Mouse (Mus musculus) CH12F3 (cell line): ENCODE measurements around the gene Prkn.

Experiments used
- in situ Hi-C: fragments of 300-500 bp; cut with MboI; formaldehyde crosslinking; loops from 2 replicates; pipeline ENCODE4 v1.14.3; 2020; ENCODE audit warnings: low sequenced_read_pairs

Prkn gene

DNA sequence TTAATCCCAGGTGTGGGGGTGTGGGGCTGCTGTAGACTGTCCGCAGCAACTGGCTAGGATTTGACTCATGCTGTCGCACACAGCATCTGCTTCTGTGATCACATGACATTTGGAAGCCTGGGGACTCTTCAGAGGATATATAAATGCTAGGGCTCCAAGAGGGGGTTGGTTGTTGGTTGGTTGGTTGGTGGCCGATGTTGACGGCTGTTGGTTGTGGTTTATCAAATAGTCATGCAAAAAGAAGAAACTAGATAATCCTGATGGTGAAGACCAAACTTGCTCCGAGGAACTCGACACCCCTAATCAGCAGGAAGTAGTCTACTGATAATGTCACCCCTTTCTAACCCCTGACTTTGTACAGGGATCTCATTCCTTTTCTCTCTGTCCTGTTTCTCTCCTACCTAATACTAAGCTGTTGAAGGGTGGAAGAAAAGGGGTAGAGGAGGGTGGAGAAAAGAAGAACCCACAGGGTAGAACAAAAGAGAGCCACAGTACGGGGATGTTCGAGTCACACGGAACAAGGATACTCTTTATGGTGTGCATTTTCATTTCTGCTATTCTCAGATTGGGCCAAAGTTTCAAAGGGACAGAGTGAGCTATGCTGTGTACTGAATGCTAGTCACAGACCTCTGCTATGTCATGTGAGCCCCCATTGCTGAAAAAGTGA, 948.2 kb downstream of the Prkn start:
- in situ Hi-C loops, result no loop called here

DNA sequence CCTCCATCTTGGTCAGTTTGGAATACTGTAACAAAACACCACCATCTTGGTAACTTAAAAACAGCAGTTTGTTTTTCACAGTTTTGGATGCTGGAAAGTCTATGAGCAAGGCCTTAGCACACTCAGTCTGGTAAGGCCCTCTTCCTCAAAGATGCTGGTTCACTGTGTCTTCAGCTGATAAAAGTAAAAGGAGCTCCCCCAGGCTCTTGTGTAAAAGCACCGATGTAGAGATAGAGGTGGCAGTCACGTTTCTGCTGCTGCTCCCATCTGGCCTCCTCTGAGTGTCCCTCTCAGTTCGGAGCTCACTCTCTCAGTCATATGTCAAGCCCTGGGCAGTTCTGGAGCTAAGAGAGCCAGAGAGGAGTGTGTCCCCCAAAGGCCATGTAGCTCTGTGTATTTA, 955.8 kb downstream of the Prkn start:
- in situ Hi-C loops, result no loop called here

DNA sequence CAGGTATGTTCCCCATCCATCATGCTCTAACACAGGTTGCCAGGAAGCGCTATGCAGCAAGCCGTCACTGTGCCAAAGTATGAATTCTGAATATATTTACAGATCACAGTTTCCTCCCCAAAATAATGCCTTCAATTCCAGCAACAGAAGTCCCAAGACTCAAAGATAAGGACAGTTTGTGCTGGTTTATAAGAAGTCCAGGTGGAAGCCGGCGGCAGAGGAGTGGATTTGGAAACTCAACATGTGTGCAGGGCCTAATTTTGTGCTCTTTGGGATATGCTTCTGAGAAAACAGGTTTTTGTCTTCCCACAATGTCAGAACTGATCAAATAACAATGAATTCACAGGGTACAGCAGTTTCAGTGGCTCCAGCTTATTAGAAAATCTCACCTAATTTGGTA, 961.0 kb downstream of the Prkn start:
- in situ Hi-C loops, result no loop called here

DNA sequence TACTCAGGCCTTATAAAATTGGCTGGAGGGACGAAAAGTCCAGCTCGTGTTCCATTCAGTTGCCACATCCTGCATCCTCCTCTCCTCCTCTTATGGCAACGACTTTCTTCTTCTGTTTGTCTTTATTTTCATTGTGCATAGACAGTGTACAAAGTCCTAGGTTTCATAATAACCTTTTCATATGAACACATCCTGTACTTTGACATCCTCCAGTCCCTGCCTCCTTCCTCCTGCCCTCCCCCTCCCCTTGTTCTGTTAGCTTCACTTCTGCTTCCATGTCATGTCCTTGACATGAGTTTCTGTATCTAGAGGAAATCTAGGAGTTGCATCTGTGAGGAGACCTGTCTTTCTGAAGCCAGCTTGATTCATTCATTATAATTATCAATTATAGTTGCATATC, 967.1 kb downstream of the Prkn start:
- in situ Hi-C loops, result no loop called here

DNA sequence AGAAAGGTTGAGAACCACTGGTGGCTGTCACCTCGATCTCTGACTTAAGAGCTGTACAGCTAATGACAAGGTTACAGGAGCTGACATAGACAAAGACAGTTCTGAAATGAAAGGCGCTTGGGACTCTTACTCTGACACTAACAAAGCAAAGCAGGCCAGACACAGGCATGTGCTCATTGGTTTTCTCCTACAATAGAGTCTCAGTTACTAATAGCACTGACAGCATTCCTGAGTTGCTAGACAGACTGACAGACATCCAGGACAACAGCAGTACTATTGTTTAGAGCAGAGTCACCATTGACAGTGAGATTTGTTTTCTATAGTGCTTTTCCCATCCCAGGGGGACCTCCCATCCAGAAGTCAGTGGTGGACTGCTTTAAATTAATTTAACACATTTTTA, 977.7 kb downstream of the Prkn start:
- in situ Hi-C loops, result no loop called here

DNA sequence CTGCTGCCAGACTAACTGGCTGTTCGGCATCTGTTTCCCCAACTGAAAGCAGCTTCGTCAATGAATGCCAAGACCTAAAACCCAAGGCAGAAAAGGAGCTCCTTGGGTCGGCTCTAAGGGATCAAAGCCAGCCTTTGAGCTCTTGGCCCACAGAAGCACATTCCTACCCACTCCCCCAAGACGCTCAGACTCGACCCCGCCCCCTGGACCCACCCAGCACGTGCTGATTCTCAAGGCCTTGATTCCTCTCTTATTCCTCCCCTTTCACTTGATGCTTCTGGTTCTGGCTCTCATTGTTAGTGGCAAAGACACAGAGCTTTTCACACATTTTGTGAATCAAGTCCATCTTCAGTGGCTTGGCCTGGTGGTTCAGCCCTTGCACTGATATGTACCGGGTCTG, 979.3 kb downstream of the Prkn start:
- in situ Hi-C loops, result no loop called here

DNA sequence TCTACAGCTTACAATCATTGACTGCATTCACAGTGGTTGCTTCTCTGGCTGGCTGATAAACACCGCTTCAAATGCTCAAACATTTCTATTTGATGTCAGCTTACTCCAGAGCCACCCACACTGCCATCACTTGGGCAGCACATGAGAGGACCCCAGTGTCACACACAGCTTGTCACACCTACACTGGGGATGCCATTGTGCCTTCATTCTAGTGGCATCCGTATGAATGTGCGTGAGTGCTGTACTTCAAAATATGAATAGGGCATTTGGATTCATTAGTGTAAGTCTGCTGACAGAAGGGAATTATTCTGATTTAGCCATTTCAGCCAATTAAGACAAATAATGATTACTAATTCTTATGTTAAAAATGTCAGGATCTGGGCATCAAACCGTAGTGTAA, 980.6 kb downstream of the Prkn start:
- in situ Hi-C loops, result no loop called here

DNA sequence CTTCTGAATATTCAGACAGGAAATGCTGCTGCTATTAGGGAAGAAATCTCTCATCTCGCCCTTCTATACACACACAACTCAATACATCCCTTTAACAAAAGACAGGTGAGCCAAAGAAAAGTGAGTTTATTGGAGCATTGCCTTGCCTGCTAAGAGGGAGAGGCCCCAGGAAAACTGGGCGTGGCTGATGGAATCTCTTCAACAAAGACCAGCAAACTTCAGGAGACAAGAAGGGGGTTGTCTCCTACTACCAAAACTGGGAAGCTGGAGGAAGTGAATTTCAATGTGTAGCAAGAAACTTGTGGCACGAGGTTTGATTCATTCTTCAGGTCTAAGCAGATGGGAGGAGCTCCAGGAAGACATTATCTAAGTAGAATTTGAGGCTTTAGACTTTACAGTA, 989.3 kb downstream of the Prkn start:
- in situ Hi-C loops, result no loop called here

DNA sequence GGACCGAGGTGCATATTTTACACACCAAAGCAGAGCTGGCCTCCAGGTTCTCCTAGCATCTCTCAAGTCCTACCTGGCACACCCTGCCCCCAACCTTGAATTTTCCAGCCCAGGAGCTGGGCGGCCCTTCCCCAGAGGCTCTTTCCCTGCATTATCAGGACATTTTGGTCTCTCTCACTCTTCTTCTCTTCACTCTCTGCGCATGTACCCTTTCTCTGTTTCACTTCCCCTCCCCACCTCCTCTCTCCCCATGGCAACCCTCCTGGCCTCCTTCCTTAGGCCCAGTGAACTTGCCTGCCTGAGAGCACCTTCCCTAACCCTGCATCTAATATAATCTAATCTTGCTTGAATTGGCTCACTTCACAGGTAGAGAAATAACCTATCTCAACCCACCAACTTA, 996.9 kb downstream of the Prkn start:
- in situ Hi-C loops, result no loop called here

DNA sequence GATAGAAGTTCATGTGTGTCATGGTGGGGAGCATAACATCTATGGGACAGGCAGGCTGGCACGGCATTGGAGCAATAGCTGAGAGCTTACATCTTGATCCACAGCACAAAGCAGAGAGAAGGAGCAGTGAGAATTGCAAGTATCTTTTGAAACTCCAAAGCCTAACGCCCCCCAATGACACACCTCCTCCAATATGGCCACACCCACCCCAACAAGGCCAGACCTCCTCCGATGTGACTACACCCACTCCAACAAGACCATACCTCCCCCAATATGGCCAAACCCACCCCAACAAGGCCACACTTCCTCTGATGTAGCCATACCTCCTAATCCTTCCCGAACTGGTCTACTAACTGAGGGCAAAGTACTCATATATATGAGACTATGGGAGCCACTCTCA, 1004.3 kb downstream of the Prkn start:
- in situ Hi-C loops, result no loop called here

DNA sequence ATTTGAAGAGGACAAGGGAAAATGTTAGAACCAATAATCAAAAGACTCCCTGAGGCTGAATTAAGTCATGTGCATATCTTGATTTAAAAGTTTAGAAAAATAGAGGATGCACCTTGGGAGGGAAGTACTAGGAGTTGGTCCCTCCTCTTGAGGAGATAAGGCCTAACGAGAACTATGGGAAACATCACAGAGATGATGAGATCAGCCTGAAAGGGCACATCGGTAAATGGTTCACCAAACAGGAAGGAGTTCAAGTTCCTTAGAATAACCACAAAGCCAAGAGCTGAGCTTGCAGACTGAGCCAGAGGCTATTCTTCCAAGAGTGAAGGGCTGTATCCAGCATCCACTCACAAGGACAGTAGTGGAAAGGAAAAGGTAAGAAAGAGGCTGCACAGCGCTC, 1004.8 kb downstream of the Prkn start:
- in situ Hi-C loops, result no loop called here

DNA sequence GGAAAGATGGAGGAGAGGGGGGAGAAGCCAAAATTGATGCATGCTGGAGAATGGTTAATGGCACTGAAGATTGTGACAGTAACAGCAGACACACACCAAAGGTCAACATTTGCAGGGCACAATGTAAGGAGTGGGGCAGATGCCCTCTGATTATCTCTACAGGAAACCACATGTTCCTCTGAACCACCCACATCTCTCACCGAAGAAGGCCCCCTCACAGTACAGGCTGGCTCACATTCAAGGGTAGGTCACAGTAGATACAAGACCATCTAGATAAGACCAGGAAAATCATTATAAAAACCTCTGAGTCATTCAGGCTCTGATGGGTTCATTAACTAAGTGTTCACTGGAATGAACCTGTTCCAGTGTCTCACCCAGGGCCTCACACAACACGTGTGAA, 1005.3 kb downstream of the Prkn start:
- in situ Hi-C loops, result no loop called here

DNA sequence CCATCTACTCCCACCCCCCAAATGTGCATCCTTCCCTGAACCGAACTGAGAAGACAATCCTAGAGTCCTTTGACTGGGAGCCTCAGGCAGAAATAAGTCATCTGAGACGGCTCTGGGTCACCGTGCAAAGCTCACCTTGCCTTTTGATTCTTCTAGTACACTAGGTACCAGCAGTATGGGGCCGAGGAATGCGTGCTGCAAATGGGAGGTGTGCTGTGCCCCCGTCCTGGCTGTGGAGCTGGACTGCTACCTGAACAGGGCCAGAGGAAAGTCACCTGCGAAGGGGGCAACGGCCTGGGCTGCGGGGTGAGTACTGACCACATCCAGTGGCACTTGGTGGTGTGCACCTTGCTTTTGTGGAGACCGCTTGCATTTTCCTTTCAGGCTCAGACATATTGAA, 1014.4 kb downstream of the Prkn start:
- in situ Hi-C loops, result no loop called here

DNA sequence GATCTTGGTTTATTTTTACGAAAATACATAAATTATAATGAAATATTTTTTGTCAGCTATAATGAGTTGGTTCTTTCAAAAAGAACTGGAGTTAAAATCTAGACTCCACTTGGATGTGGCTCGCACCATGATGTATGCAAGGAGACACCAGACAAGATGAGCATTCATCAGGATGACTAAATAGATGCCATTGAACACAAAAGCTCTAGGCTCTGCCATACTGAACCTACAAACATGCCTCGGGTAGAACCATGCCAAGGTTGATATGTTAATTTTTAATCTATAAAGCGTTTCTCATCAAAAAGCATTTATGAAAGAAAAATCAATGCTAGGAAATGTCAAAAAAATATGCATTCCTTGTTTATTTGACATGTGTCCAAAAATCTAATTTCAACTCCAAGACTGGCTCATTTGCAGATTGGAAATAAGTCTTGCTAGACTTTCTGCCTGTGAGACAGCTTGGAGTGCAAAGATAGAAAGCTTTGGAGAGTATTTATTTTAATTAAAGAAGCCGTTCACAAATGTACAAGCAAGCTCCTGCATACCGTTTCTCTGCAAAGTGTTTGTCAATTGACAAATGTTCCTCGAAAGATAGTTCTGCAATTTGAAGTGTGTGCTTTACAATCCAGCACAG, 1018.7 kb downstream of the Prkn start:
- in situ Hi-C loops, result no loop called here

DNA sequence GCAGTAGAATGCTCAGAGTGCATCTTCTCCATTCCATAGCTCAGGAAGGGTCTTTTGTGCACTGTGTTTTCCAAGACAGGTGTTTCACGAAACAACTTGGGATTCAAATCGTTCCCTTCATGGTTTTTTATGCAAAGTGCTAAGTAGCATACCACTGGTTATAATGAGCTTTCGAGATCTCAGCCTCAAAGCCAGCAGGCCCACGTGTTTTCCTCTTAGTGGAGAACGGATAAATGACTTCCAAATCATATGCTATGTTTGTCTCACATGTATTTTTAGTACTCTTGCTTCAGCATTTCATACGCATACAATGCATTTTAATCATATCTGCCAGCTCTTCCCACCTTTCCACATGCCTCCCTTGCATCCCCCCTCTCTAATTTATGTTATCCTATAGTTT, 1021.0 kb downstream of the Prkn start:
- in situ Hi-C loops, result no loop called here

DNA sequence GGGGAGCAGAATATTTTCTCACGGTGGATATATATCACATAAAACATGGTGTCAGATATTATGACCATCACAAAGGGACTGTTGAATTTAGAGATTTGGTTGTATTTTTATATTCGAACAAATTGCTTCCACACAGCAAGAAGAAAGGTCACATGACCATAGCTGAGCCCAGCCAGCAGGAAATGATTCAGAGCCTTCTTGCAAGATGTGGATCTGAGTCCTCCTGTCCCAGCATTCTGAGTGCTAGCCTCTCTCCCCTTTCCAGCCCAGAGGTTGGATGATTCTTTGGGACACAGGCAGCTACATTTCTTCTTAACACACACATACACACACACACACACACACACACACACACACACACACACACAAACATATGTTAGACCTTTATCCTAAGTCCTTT, 1022.2 kb downstream of the Prkn start:
- in situ Hi-C loops, result no loop called here

DNA sequence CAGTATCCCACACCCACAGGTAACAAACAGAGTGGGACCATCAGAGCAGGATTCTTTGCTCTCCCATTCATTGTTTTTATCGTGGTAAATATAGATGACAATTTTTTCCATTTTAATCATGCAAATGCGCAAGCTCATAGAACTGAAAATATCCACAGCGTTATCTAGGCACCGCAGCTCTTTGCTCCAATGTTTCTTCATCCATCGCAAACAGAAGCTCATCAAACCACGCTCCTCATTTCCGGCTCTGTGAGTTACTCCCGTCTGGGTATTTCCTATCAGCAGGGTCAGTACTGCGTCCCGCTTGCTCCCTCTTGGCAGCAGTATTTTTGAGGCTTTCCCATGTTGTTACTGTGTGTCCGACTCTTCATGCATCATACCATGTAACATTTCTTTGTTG, 1022.8 kb downstream of the Prkn start:
- in situ Hi-C loops, result no loop called here

DNA sequence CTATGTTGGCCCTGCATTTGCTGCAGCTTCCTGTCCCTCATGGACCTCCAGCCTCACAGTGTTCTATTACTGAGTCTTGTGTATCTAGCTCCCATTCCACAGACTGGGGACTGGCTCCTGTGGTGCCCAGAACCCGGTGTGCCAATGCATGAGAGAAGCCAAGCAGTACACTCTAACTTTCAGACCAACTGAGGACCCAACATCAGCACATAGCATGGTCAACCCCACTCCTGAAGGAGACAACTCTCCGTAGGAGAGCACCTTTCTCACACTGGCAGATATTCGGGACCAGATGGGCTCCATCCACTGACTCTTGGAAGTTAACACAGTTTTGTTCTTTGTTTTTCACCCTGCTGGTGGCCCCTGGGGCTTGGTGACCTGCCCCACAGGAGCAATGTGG, 1026.0 kb downstream of the Prkn start:
- in situ Hi-C loops, result no loop called here

DNA sequence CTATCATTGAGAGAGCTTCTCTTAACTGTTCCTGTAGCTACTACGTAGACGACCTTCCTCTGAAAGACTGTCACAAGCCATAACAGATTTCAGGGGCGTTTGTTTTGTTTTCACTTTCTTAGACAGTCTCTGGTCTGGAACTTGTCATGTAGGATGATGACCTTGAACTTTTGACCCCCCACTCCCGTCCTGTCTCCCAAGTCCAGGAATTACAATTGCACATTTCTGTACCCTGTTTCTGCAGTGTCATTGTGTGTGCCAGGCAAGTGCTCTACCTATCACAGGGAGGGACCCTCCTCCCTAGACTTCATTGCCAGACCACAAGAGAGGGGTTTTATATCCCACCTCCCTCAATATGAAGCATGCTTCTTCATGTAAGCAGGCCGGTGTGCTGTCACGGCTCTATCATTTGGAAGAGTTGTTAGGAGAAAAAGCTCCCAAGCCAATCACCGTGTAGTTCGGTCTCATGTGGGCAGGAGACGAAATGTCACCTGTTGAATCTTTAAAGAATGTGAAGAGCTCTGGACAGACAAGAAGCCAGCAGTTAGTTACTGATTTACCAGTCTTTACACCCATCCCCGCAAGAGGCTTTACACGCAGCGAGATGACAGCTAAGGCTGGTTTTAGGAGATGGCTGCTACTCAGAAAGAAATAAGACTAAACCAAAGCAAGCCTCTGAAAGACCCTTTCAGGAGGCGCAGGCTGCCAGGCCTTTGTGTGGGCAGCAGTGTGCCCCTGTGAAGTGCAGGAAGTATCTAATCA, 1027.3 kb downstream of the Prkn start:
- in situ Hi-C loops, result no loop called here

DNA sequence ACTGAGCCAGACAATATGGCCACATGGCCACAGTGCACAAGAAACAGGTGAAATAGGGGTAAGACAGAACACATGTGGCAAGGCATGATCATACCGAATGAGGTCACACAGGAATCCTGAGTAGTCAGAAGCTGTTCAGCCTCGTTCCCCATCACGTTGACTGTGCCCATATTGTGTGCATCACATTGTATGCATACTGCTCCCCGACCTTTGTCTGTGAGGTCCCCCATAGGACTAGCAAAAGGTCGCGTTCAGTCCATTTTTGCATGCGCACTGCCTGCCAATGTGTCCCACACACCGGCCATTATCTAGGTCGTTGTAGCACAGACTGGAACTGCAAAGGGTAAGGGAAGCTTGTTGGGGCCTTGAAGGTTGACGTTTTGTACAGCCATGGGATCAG, 1030.4 kb downstream of the Prkn start:
- in situ Hi-C loops, result no loop called here

DNA sequence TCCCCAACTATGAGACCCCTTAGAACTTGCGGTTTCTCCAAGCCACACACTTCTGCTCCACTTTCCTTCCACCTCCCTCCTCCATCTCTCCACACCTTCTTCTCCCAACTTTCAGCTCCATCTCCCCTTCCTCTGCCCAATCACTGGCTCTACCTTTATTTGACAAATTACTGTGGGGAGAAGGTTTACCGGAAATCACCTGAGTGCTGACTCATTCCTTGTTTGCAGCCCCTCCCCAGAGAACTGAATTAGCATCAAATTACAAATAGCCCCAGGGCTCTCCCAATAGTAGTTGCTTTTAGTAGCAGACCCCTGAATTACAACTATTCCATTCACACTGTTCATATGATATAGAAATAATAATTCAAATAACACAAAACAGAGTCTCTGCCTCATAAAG, 1036.1 kb downstream of the Prkn start:
- in situ Hi-C loops, result no loop called here

DNA sequence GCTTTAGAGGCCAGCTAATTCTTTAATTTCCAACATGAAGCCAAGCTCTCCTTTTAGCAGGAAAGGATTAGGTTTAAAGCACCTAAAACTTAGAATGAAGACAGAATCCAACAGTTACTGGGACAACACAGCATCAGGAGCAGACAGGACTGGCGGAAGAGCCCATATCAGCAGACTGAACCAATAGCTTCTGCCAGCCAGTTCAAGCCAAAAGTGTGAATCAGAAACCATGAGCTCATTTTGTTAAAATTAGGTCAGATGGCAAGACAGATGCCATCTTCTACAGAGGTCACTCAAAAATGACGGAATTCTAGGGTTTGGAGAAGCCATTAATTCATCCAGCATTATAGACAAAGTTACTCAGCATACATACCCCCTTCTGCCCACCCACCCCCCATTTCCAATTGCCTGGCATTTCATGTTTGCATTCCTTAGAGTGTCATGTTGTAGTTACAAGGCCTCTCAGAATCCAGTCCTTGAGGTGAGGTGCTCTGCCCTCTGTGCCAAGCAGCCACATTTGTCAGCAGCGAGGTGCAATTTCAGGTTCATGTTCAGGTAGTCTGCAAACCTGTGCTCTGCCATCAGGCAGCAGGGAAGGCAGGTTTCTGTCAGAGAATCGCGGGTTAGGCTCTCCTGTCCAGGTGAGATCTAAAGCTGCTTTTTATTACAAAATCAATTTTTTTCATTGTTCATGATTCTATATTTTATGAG, 1041.1 kb downstream of the Prkn start:
- in situ Hi-C loops, result no loop called here
